Mouse (Mus musculus) urinary bladder, postnatal 14 days (tissue): ENCODE data around the gene Aggf1.

Experiments used
- DNase-seq: peaks from one replicate; pipeline ENCODE4 v3.0.0; 2021; ENCODE audit warnings: low spot score

Aggf1 gene

GRCm38 (mm10) chr13:95332086-95332899, 42.9 kb downstream of the Aggf1 start:
- no peak for DNase-seq

- DNase-seq = no peak
Measured at GRCm38 (mm10) chr13:95330507-95330906, 44.6 kb downstream of the Aggf1 start.

- DNase-seq = no peak
Measured at GRCm38 (mm10) chr13:95328767-95329166, 46.4 kb downstream of the Aggf1 start.

- peak; percentile 13 for DNase-seq
Measured at GRCm38 (mm10) chr13:95327345-95327741, 47.8 kb downstream of the Aggf1 start.

GRCm38 (mm10) chr13:95326611-95327344, 48.4 kb downstream of the Aggf1 start:
- DNase-seq = peak; percentile 29

GRCm38 (mm10) chr13:95325907-95326550, 49.1 kb downstream of the Aggf1 start:
- DNase-seq = no peak

- peak; percentile 73 for DNase-seq
Measured at GRCm38 (mm10) chr13:95325080-95325906, 49.9 kb downstream of the Aggf1 start.

- DNase-seq = peak; percentile 9
Measured at GRCm38 (mm10) chr13:95324626-95325079, 50.5 kb downstream of the Aggf1 start.

- DNase-seq = peak; percentile 75
Measured at GRCm38 (mm10) chr13:95323950-95324625, 51.1 kb downstream of the Aggf1 start.

GRCm38 (mm10) chr13:95323400-95323799, 51.8 kb downstream of the Aggf1 start, which contains the start of gene Zbed3:
TSS of gene Zbed3 (plus strand) at chr13:95323612.
- no peak for DNase-seq

GRCm38 (mm10) chr13:95320451-95320850, 54.7 kb downstream of the Aggf1 start:
- DNase-seq = no peak

- DNase-seq = no peak
Measured at GRCm38 (mm10) chr13:95319153-95319552, 56.0 kb downstream of the Aggf1 start.

- DNase-seq = no peak
Measured at GRCm38 (mm10) chr13:95312016-95312415, 63.1 kb downstream of the Aggf1 start.

- DNase-seq = no peak
Measured at GRCm38 (mm10) chr13:95307100-95307655, 68.0 kb downstream of the Aggf1 start.

- DNase-seq = no peak
Measured at GRCm38 (mm10) chr13:95306596-95306995, 68.6 kb downstream of the Aggf1 start.
